Mouse (Mus musculus): Measurements from ENCODE around the gene Kcnj6. TPM values are rescaled to one million over a fixed set of nuclear protein-coding genes. Genes with fewer than 3 reads are reported as not detected.
A peak's percentile ranks its signal among the peaks of the same experiment; 100 is the strongest.

The Kcnj6 gene
- not detected for total RNA-seq (2021)

DNA sequence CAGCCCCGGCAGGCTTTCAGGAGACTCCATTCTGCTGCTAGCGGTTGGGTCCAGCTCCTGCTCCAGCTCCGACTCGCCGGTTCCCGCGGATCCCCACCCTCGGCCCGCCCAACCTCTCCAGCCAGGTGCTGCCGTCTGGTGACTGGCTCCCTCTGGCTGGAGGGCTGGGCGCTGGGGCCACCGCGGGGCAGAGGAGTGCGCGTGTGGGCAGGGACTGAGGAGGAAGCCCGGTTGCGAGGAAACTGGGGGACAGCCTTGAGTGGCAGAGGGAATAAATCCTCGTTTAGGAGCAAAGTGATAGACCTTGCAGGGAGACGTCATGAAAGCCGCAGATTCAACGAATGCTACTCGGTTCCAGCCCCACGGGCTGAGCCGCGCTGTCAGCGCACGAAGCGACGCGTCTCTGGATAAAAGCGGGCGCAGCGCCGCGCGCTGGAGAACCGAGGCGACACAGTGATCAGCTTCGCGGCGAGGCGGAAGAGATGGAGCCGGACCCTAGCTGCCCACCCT, at the start of gene Kcnj6:
TSS of gene Kcnj6 (minus strand) at position 362 of the 510 bp plus-strand sequence.
- no peak for DNase-seq
- intact Hi-C loops (cut with DNase I) = loop anchor here (1.0 to 5.0 kb wide), 2 partner anchors 181 to 210 kb away; no protein-coding TSS in a partner anchor

DNA sequence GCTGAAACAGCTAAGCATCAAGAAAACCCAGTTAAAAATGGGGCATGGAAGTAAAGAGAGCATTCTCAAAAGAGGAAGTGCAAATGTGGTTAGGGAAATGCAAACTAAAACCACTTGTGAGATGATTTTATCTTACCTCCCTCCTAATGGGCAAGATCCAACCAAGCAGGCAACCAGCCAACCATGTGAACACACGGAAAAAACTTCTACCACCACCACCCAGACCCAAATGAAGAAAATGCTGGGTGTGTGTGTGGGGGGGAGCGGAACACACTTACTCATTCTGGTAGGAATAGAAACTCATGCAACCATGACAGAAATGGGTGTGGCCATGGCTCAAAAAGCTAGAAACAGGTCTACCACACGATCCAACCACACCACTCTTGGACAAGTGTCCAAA, 12.4 kb upstream of the Kcnj6 start:
- intact Hi-C loops (cut with DNase I) = no loop called here
- DNase-seq = no peak

DNA sequence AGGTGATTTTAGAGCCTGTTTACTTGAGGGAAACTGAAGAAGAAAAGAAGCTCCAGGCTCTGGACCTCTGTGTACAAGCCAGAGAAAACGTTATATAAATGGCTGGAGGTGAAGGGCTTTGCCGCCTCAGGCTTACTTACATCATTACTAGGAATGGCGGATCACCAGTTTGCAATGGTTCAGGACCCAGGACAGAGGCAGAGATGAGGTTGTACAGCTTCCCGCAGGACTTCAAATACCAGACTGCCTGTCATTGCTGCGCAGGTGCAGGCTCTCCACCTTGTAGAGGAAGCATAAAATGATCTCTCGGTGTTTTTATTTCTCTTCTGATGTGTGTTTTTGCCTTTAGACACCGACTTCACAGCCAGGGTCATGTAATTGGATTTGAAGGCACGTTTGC, 7.1 kb upstream of the Kcnj6 start:
- DNase-seq = no peak
- intact Hi-C loops (cut with DNase I) = no loop called here

DNA sequence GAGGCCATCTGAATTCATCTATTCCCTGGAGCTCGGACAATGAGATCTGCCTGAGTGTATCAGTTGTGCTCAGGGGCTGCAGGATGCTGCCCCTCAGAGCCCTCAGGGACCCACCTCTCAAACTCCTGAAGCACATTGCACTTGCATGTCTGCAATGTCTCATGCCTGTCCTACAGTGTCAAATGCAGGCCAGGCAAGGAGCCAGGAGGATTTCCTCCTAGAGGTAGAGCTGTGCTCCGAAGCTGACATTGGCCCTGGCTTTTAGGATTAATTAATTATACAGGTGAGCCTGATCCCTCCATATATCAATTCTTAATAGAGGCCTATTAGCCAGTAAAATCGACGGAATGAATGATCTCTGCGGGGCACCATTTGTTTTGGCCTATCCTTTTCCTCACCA, 2.0 kb upstream of the Kcnj6 start:
- intact Hi-C loops (cut with DNase I) = loop anchor here (5.0 kb wide), 1 partner anchor 212 kb away; no protein-coding TSS in a partner anchor
- DNase-seq = no peak

DNA sequence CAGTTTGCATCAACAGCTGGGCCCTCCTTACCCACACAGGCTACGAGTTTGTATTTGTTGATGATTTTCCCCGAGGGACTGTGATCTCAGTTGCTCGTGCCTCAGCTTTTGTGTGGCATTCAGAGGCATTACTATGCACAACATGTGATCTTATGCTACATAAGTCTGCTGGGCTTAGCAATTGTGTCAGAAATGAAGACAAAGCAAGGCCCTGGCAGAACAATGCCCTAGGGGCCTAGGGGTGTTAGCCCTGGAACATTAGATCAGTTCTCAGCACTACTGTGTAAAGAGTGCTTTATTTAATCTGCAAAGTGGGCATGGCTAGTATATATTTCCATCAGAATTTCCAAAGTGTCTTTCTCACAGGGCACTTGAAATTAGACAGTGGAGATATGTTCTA, 1.5 kb upstream of the Kcnj6 start:
- intact Hi-C loops (cut with DNase I) = loop anchor here (5.0 kb wide), 1 partner anchor 212 kb away; no protein-coding TSS in a partner anchor
- DNase-seq = no peak

- DNase-seq = no peak
- intact Hi-C loops (cut with DNase I) = loop anchor here (1.0 to 5.0 kb wide), 2 partner anchors 181 to 210 kb away; no protein-coding TSS in a partner anchor
Measured at GRCm38 (mm10) chr16:94996791-94997281, 665 bp downstream of the Kcnj6 start.

GRCm38 (mm10) chr16:94995542-94996131, 1.9 kb downstream of the Kcnj6 start:
- DNase-seq = peak; percentile 23 to 26
- intact Hi-C loops (cut with DNase I) = loop anchor here (5.0 kb wide), 1 partner anchor 208 kb away; no protein-coding TSS in a partner anchor

DNA sequence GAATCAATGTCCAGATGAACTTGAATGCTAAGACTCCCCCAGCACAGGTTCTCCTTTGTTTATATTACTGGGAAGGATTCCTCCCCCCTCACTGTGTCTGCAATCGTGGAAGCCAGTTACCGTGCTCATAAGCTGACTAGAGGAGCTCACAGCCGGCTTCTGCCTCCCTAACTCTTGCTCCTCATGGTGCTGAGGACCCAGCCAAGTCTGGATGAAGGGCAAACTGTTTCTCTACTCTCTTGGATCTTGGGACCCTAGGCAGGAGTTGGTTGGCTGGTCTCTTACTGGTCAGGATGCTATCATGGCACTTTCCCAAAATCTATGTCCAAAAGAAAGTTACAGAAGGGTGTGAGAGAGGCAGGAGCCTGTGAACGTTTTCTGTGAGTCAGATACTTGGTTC, 2.6 kb downstream of the Kcnj6 start:
- intact Hi-C loops (cut with DNase I) = loop anchor here (5.0 kb wide), 1 partner anchor 208 kb away; no protein-coding TSS in a partner anchor

DNA sequence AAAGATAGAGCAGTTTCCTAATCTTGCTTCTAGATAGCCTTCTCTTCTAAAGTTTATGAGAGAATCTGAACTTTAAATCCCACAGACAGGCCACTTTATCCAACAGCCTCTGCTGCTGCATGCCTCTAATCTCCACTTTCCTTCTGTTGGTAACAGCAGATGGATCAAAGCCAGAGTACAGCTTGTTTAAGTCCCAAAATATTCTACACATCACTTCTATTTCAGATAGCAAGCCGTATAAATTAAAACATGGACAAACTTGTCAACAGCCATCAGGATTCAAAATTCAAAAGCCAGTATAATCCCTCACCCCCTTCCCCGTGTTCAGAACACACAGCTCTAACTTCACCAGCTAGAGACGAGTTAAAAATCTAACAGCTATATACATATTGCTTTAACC, 3.4 kb downstream of the Kcnj6 start:
- intact Hi-C loops (cut with DNase I) = no loop called here

More for the DNA sequence above, 2.6 kb downstream of the Kcnj6 start:
- DNase-seq = no peak

GRCm38 (mm10) chr16:94990114-94990513, 7.4 kb downstream of the Kcnj6 start:
- intact Hi-C loops (cut with DNase I) = no loop called here
- DNase-seq = no peak

More for the DNA sequence above, 3.4 kb downstream of the Kcnj6 start:
- DNase-seq = no peak

GRCm38 (mm10) chr16:94986731-94987130, 10.8 kb downstream of the Kcnj6 start:
- intact Hi-C loops (cut with DNase I) = no loop called here

GRCm38 (mm10) chr16:94984263-94984662, 13.2 kb downstream of the Kcnj6 start:
- no peak for DNase-seq
- intact Hi-C loops (cut with DNase I) = no loop called here

More at GRCm38 (mm10) chr16:94986731-94987130, 10.8 kb downstream of the Kcnj6 start:
- no peak for DNase-seq

- intact Hi-C loops (cut with DNase I) = no loop called here
- DNase-seq = no peak
Measured at GRCm38 (mm10) chr16:94980374-94980773, 17.1 kb downstream of the Kcnj6 start.

DNA sequence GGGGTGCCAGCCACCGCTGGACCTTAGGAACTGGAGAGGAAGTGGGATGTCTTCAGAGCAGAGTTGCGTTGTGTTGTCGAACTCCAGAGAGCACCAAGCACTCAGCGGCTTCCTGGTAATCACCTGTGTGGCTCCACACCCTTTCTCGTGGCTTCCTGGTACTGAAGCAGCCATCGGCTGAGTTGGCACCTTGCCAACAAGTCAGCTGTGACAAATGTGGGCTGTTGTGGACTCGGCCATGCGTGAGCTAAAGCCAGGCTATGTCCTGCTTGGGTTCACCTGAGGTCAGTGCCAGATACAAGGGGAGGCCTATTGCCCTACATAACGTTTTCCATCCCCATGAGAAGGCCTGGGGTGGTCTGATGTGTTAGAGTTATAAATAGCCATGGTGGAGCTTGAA, 18.0 kb downstream of the Kcnj6 start:
- DNase-seq = no peak
- intact Hi-C loops (cut with DNase I) = no loop called here

- peak in 1 of 2 experiments; percentile 11 for DNase-seq
- intact Hi-C loops (cut with DNase I) = no loop called here
Measured at GRCm38 (mm10) chr16:94972080-94972855, 25.2 kb downstream of the Kcnj6 start.

- no peak for DNase-seq
- intact Hi-C loops (cut with DNase I) = no loop called here
Measured at GRCm38 (mm10) chr16:94968941-94969340, 28.6 kb downstream of the Kcnj6 start.

DNA sequence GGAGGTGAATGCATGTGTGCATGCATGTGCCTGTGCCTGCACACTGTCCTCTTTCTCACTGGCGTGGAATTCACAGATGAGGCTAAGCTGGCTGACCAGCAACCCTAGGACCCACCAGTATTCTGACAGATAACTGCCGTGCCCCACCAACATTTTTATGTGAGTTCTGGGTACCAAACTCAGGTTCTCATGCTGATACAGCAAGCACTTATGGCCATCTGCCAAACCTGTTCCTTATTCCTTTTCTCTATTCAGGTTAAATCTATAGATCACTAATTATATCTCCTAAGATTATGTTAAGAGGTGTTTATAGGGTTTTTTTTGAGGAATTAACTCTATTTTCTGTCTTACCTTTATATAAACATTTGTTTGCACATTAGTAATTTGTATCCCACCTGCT, 29.0 kb downstream of the Kcnj6 start:
- intact Hi-C loops (cut with DNase I) = no loop called here
- DNase-seq = no peak

GRCm38 (mm10) chr16:94957156-94957828, 40.2 kb downstream of the Kcnj6 start:
- intact Hi-C loops (cut with DNase I) = no loop called here
- no peak for DNase-seq

- no peak for DNase-seq
- intact Hi-C loops (cut with DNase I) = no loop called here
Measured at GRCm38 (mm10) chr16:94956410-94956809, 41.1 kb downstream of the Kcnj6 start.

- intact Hi-C loops (cut with DNase I) = no loop called here
Measured at GRCm38 (mm10) chr16:94953294-94953693, 44.2 kb downstream of the Kcnj6 start.

GRCm38 (mm10) chr16:94949172-94949571, 48.3 kb downstream of the Kcnj6 start:
- intact Hi-C loops (cut with DNase I) = no loop called here
- DNase-seq = no peak

More at GRCm38 (mm10) chr16:94953294-94953693, 44.2 kb downstream of the Kcnj6 start:
- no peak for DNase-seq
